Mouse (Mus musculus) Patski (cell line): ENCODE data around the gene Olfr995. TPM values are rescaled to one million over a fixed set of nuclear protein-coding genes. Genes with fewer than 3 reads are reported as not detected.

Experiments
- ATAC-seq: fragments of 100-300 bp; one replicate; pipeline ENCODE4 v1.8.0; 2021
- CTCF ChIA-PET: fragments of 350-600 bp; sonication (Branson Sonifier 250); formaldehyde crosslinking; loops from one replicate; lab custom pipeline; 2022; ENCODE audit warnings: inconsistent platforms; lab: Charles Lee
- POLR2A ChIA-PET: fragments of 350-600 bp; sonication (Branson Sonifier 250); formaldehyde crosslinking; loops from one replicate; lab custom pipeline; 2022; ENCODE audit warnings: antibody characterized with exemption, inconsistent platforms; lab: Charles Lee
- DNase-seq: peaks from one replicate; pipeline ENCODE4 v3.0.0-alpha.2; 2011; ENCODE audit warnings: low read depth, low spot score
- H3K27me3 ChIP-seq: fragments of 371-371 bp; one replicate; pipeline ENCODE4 v1.5.1; 2021
- CTCF ChIP-seq: fragments of 100-300 bp; IDR thresholded peaks from one replicate; pipeline ENCODE4 v1.5.1; 2021
- in situ Hi-C: fragments of 300-500 bp; cut with MboI; formaldehyde crosslinking; loops from 3 replicates; pipeline ENCODE4 v1.11.1; 2018; ENCODE audit warnings: low pct_unique_long_range_greater_than_20kb, mixed read lengths
- polyA plus RNA-seq: library from polyadenylated mRNA; unstranded; gene quantifications from one replicate; pipeline ENCODE4 v1.2.3, GENCODE M21; 2021

Olfr995 gene
- not detected for polyA plus RNA-seq

GRCm38 (mm10) chr2:85443539-85443938 lies at the start of gene Olfr995:
TSS of gene Olfr995 (minus strand) at chr2:85443639.
- in situ Hi-C loops, result no loop called here
- ATAC-seq (no peak), DNase-seq (no peak)
- CTCF ChIA-PET, result no interaction called here
- no peak for TF ChIP-seq CTCF
- no peaks in the 10 kb centered on the region for H3K27me3 ChIP-seq
- POLR2A ChIA-PET, result no interaction called here

DNA sequence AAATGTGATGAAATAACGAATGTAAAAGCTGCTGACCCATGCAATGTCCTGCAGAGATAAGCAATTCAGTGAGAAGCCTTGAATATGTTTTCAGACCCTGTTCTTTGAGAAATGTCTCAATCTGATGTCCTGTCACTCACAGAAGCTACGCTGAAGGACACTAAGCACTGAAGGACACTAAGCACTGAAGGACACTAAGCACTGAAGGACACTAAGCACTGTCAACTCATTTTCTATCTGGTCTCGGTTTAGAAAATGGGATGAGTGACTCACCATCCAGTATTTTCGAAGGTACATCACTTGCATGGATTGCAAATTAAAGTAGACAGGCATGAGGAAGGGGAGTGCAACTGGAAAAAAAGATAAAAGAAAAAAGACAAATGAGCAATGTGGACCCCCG lies 47.0 kb upstream of the Olfr995 start:
- no peaks in the 10 kb centered on the region for H3K27me3 ChIP-seq
- in situ Hi-C loops, result no loop called here
- no peak for TF ChIP-seq CTCF
- POLR2A ChIA-PET, result no interaction called here
- DNase-seq (no peak), ATAC-seq (no peak)
- CTCF ChIA-PET, result interaction anchor here (0.9 kb wide), 1 partner anchor 9 kb away, joined by 4 read pairs; no protein-coding TSS in a partner anchor

GRCm38 (mm10) chr2:85466801-85467325 lies 23.4 kb upstream of the Olfr995 start:
- TF ChIP-seq CTCF, result no peak
- ATAC-seq (no peak), DNase-seq (no peak)
- in situ Hi-C loops, result no loop called here
- no peaks in the 10 kb centered on the region for H3K27me3 ChIP-seq
- CTCF ChIA-PET, result no interaction called here
- POLR2A ChIA-PET, result no interaction called here

- in situ Hi-C loops, result no loop called here
- no peaks in the 10 kb centered on the region for H3K27me3 ChIP-seq
- no peak for DNase-seq
- CTCF ChIA-PET, result no interaction called here
- POLR2A ChIA-PET, result no interaction called here
- no peak for ATAC-seq
- no peak for TF ChIP-seq CTCF
Observed at GRCm38 (mm10) chr2:85442546-85442945, 893 bp downstream of the Olfr995 start.

DNA sequence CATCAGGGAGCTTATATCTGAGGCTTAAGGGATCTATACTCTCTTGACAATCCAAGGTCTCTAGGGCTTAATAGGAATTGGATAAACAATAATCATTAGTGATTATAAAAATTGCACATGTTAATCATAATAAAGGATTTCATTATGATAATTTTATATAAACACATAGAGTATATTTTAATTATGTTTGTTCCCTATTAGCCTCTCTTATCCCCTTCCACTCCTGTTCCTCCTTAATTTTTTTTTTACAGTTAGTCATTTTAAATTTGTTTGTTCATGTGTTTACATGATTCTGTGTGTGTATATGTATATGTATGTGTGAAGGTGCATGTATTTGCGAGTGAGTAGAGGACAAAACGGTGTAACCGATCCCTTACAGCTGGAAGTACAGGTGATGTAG lies 7.1 kb downstream of the Olfr995 start, which contains the start of gene Olfr994:
TSS of gene Olfr994 (minus strand) at position 101 of the 400 bp plus-strand sequence.
- POLR2A ChIA-PET, result interaction anchor here (0.8 kb wide), 1 partner anchor 27 kb away, joined by 3 read pairs; the partner anchor contains the start of gene Olfr992
- CTCF ChIA-PET, result no interaction called here
- in situ Hi-C loops, result no loop called here

GRCm38 (mm10) chr2:85425893-85426292 lies 17.5 kb downstream of the Olfr995 start:
- in situ Hi-C loops, result no loop called here
- no peaks in the 10 kb centered on the region for H3K27me3 ChIP-seq
- ATAC-seq (no peak), DNase-seq (no peak)
- CTCF ChIA-PET, result no interaction called here
- POLR2A ChIA-PET, result no interaction called here
- TF ChIP-seq CTCF, result no peak

More for the DNA sequence above, 7.1 kb downstream of the Olfr995 start, which contains the start of gene Olfr994:
- no peak for DNase-seq
- no peaks in the 10 kb centered on the region for H3K27me3 ChIP-seq
- no peak for TF ChIP-seq CTCF
- ATAC-seq, result no peak

DNA sequence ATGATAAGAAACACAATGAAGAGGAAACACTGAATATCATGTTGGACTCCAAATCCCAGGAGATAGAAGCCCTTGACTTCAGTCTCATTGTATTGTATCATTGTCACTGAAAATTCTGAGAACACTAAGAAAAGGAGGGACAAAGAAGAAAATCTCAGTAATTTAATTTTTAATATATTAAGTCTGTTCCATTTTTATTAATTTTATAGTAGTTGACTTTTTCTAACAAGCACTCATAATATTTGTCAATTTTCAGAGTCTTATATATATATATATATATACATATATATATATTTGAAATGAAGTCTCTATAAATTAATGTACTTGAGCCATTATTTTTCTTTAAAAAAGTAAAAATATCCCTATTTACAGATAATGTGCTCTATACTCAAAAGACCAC lies 28.7 kb downstream of the Olfr995 start, which contains the start of gene Olfr993:
TSS of gene Olfr993 (minus strand) at position 101 of the 400 bp plus-strand sequence.
- peaks cover 4% of the 10 kb centered on the region for H3K27me3 ChIP-seq
- in situ Hi-C loops, result no loop called here
- ChIA-PET CTCF (no interaction called here), POLR2A (no interaction called here)
- no peak for ATAC-seq
- DNase-seq, result no peak
- no peak for TF ChIP-seq CTCF

DNA sequence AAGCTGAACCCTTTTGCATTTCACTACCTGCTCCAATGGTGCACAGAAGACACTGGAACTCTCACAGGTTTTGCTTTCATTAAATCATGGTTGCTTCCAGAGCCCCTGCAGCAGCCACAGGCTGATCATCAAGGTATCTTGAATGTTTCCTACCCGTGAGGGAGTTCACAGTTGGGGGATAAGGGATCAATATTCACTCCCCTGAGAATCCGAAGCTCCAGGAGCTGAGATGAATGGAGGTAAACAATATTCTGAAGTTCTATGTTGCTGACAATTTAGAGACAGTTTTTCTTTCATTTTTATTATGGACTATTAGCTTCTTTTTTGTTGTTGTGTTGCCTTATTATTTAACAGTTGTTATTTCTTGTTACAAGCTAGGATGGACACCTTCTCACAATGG lies 34.1 kb downstream of the Olfr995 start, which contains the start of gene Olfr992:
TSS of gene Olfr992 (minus strand) at position 101 of the 400 bp plus-strand sequence.
- ChIA-PET CTCF (no interaction called here), POLR2A (interaction anchor here (0.5 kb wide), 1 partner anchor 27 kb away, joined by 3 read pairs; no protein-coding TSS in a partner anchor)
- in situ Hi-C loops, result no loop called here
- DNase-seq (no peak), ATAC-seq (no peak)
- TF ChIP-seq CTCF, result no peak
- H3K27me3 ChIP-seq, result peaks cover 9% of the 10 kb centered on the region

Other genes with a start within 250 kb of the Olfr995 start
- gene Lrrc55, start 246.4 kb downstream of the Olfr995 start, polyA plus RNA-seq, result 0.03 TPM
- not detected for gene Olfr987, start 104.3 kb downstream of the Olfr995 start, polyA plus RNA-seq
- gene Olfr988, start 80.4 kb downstream of the Olfr995 start, polyA plus RNA-seq, result not detected
- not detected for gene Olfr992, start 34.2 kb downstream of the Olfr995 start, polyA plus RNA-seq
- not detected for gene Olfr993, start 28.8 kb downstream of the Olfr995 start, polyA plus RNA-seq
- gene Olfr994, start 7.2 kb downstream of the Olfr995 start, polyA plus RNA-seq, result not detected
- not detected for gene 4833423E24Rik, start 75.4 kb upstream of the Olfr995 start, polyA plus RNA-seq
- gene Olfr996, start 135.6 kb upstream of the Olfr995 start, polyA plus RNA-seq, result not detected
- not detected for gene Olfr998, start 145.3 kb upstream of the Olfr995 start, polyA plus RNA-seq
- gene Olfr1000, start 168.3 kb upstream of the Olfr995 start, polyA plus RNA-seq, result not detected
- not detected for gene Olfr1002, start 207.1 kb upstream of the Olfr995 start, polyA plus RNA-seq
- not detected for gene Olfr154, start 220.8 kb upstream of the Olfr995 start, polyA plus RNA-seq
- gene Olfr1006, start 235.1 kb upstream of the Olfr995 start, polyA plus RNA-seq, result not detected
- not detected for gene Olfr1008, start 245.8 kb upstream of the Olfr995 start, polyA plus RNA-seq